Mouse (Mus musculus) neural tube, embryonic 11.5 days (tissue): ENCODE results near the gene Golga2. TPM values are rescaled to one million over a fixed set of nuclear protein-coding genes. Genes with fewer than 3 reads are reported as not detected.
"Not testable (repeated sequence)": the region's sequence is repeated elsewhere in the genome, so short reads cannot be mapped to it uniquely, and the experiment has no call there.

Source experiments
- ATAC-seq: fragments of 200-750 bp; cut with Nextera tagmentation; 2 replicates; pipeline ENCODE4 v1.8.0; 2017; ENCODE audit warnings: moderate number of reproducible peaks, mild to moderate bottlenecking, moderate TSS enrichment, moderate library complexity; ENCODE audit not compliant: insufficient read depth, low FRiP score, low TSS enrichment
- DNase-seq: peaks from one replicate; pipeline ENCODE4 v3.0.0-alpha.2; 2015; ENCODE audit warnings: low spot score
- H3K27ac ChIP-seq: fragments of 300-500 bp; sonication (generic); 2 replicates; pipeline ENCODE4 v1.5.1; 2014; ENCODE audit warnings: low read depth, mild to moderate bottlenecking, low read length
- H3K27me3 ChIP-seq: fragments of 300-500 bp; sonication (generic); 2 replicates; pipeline ENCODE4 v1.6.1; 2014; ENCODE audit warnings: mild to moderate bottlenecking, low read length, mixed read lengths; ENCODE audit not compliant: control insufficient read depth, insufficient read depth
- H3K36me3 ChIP-seq: fragments of 300-500 bp; sonication (generic); 2 replicates; pipeline ENCODE4 v1.6.1; 2014; ENCODE audit warnings: mild to moderate bottlenecking, low read length, moderate library complexity, mixed read lengths; ENCODE audit not compliant: control insufficient read depth, insufficient read depth
- H3K4me1 ChIP-seq: fragments of 300-500 bp; sonication (generic); 2 replicates; pipeline ENCODE4 v1.6.1; 2014; ENCODE audit warnings: low read length, mixed read lengths; ENCODE audit not compliant: control insufficient read depth, insufficient read depth
- H3K4me2 ChIP-seq: fragments of 300-500 bp; sonication (generic); 2 replicates; pipeline ENCODE4 v1.6.1; 2014; ENCODE audit warnings: low read depth, mild to moderate bottlenecking, moderate library complexity
- H3K4me3 ChIP-seq: fragments of 300-500 bp; sonication (generic); 2 replicates; pipeline ENCODE4 v1.5.1; 2014; ENCODE audit warnings: low read depth, low read length
- H3K9ac ChIP-seq: fragments of 300-500 bp; sonication (generic); 2 replicates; pipeline ENCODE4 v1.6.1; 2014; ENCODE audit warnings: mild to moderate bottlenecking, low read length
- H3K9me3 ChIP-seq: fragments of 300-500 bp; sonication (generic); 2 replicates; pipeline ENCODE4 v1.6.1; 2016; ENCODE audit warnings: low read length; ENCODE audit not compliant: control insufficient read depth
- WGBS: fragments of 180-500 bp; shearing (Covaris S2); extraction: QIAGEN DNeasy Blood & Tissue Kit; methylation state at CpG from one replicate; pipeline ENCODE4 v1.1.7; 2014; 5-methylcytosine and 5-hydroxymethylcytosine counted together
- polyA plus RNA-seq: library from polyadenylated mRNA; unstranded; fragments of >200 nt; fragmentation: Nextera tagmentation; extraction: Ambion mirVana; gene quantifications from 2 replicates; pipeline ENCODE4 v1.2.1, GENCODE M21; 2014

The Golga2 gene
- polyA plus RNA-seq, 1 experiment from 2014 or later, result 22.1 TPM

GRCm38 (mm10) chr2:32282727-32283126 lies 4.5 kb upstream of the Golga2 start:
- H3K4me1 ChIP-seq, result peaks cover 10% of the 10 kb centered on the region; the same call in 1 of the 2 replicates
- DNase-seq (peak; percentile 44), ATAC-seq (no peak)
- H3K36me3 ChIP-seq, result peaks cover 19% of the 10 kb centered on the region
- no peak overlapping the region for H3K4me3 ChIP-seq
- no peaks in the 10 kb centered on the region for H3K27me3 ChIP-seq
- WGBS, result 86% methylated on average over 1 of the region's 1 CpGs
- no peaks in the 10 kb centered on the region for H3K9me3 ChIP-seq
- no peak overlapping the region for H3K4me2 ChIP-seq
- no peak overlapping the region for H3K27ac ChIP-seq
- no peak overlapping the region for H3K9ac ChIP-seq

- DNase-seq (no peak), ATAC-seq (no peak)
- H3K9ac ChIP-seq, result no peak overlapping the region
- H3K4me3 ChIP-seq, result no peak overlapping the region
- no peaks in the 10 kb centered on the region for H3K27me3 ChIP-seq
- H3K4me1 ChIP-seq, result peaks cover 13% of the 10 kb centered on the region; the same call in 1 of the 2 replicates
- H3K27ac ChIP-seq, result no peak overlapping the region
- no peaks in the 10 kb centered on the region for H3K9me3 ChIP-seq
- peaks cover 17% of the 10 kb centered on the region for H3K36me3 ChIP-seq
- H3K4me2 ChIP-seq, result no peak overlapping the region
- 91% methylated on average over 3 of the region's 3 CpGs for WGBS
Measured at GRCm38 (mm10) chr2:32283986-32284385, 3.2 kb upstream of the Golga2 start.

DNA sequence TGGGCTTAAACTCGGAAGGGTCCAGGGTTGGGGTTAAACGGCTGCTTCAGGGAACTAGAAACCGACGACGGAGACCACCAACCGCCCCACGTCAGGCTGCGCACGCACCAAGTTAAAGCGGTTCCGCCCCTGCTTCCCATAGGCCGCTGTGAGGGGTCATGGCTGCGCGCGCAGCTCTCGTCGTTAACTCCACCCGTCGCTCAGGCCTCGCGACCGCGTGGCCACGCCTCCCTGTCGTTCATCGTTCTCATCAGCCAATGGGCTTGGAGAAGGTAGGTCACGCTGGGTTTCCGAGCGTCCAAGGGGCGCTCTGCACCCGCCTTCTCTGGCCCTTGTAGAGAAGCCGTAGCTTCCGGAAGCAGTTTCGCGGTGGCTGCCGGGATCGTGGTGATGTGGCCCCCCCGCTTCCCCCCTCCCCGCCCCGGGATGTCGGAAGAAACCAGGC lies 761 bp downstream of the Golga2 start, which contains the start of gene Swi5:
Gene Swi5, minus strand, starts transcription at position 153 of the 445 bp plus-strand sequence.
- Histone ChIP-seq H3K9ac (peak within 1 kb of the TSS; percentile 88), H3K36me3 (peaks cover 4% of the 10 kb centered on the region), H3K27me3 (no peaks in the 10 kb centered on the region), H3K9me3 (no peaks in the 10 kb centered on the region), H3K4me3 (peak within 1 kb of the TSS; percentile 92), H3K27ac (no peak within 1 kb of the TSS), H3K4me2 (peak within 1 kb of the TSS; percentile 94), H3K4me1 (peaks cover 18% of the 10 kb centered on the region; the same call in 1 of the 2 replicates)
- 0% methylated on average over 36 of the region's 41 CpGs for WGBS
- DNase-seq (peak; percentile 100), ATAC-seq (peak; percentile 99)

- H3K27ac ChIP-seq, result no peak overlapping the region
Measured at GRCm38 (mm10) chr2:32288371-32288931, 1.3 kb downstream of the Golga2 start.

GRCm38 (mm10) chr2:32289578-32289977 lies 2.4 kb downstream of the Golga2 start:
- H3K27ac ChIP-seq, result no peak overlapping the region
- H3K27me3 ChIP-seq, result no peaks in the 10 kb centered on the region
- peaks cover 4% of the 10 kb centered on the region for H3K36me3 ChIP-seq
- ATAC-seq, result no peak
- no peak overlapping the region for H3K4me2 ChIP-seq
- H3K9ac ChIP-seq, result no peak overlapping the region
- no peak overlapping the region for H3K4me3 ChIP-seq
- peaks cover 18% of the 10 kb centered on the region; the same call in 1 of the 2 replicates for H3K4me1 ChIP-seq
- DNase-seq, result no peak
- H3K9me3 ChIP-seq, result no peaks in the 10 kb centered on the region

More at GRCm38 (mm10) chr2:32288371-32288931, 1.3 kb downstream of the Golga2 start:
- Histone ChIP-seq H3K4me3 (peak overlapping the region; percentile 92), H3K9me3 (no peaks in the 10 kb centered on the region), H3K4me1 (peaks cover 18% of the 10 kb centered on the region; the same call in 1 of the 2 replicates), H3K27me3 (no peaks in the 10 kb centered on the region), H3K36me3 (peaks cover 4% of the 10 kb centered on the region), H3K9ac (peak overlapping the region; percentile 71), H3K4me2 (peak overlapping the region; percentile 50)
- DNase-seq, result no peak
- ATAC-seq, result peak; percentile 68
- 2% methylated on average over 29 of the region's 29 CpGs for WGBS

DNA sequence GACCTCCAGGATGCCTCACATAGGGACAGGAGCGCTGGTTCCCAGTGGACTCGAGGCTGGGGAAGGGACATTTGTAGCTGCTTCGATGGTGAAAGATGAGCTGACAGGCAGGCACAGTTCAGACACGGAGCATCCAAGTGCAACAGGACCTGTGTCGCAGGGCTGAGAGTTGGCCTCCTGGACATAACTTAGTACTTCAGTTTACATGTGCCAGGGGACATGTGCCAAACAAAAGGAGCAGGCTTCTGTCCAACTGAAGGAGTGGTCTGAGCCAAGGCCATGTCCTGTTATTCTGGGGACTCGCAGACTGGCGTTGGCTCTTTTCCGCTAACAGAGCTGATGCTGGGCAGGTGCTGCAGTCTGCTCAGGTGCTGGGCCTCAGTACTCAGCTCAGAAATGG lies 7.2 kb downstream of the Golga2 start:
- Histone ChIP-seq H3K4me1 (0 out of 2 replicates have a peak, but pooled peaks cover 1% of the 10 kb centered on the region), H3K9ac (no peak overlapping the region), H3K9me3 (no peaks in the 10 kb centered on the region), H3K27ac (no peak overlapping the region), H3K4me3 (no peak overlapping the region), H3K36me3 (peaks cover 8% of the 10 kb centered on the region), H3K27me3 (no peaks in the 10 kb centered on the region), H3K4me2 (no peak overlapping the region)
- no peak for DNase-seq
- 90% methylated on average over 8 of the region's 8 CpGs for WGBS
- ATAC-seq, result no peak

- Histone ChIP-seq H3K9me3 (no peaks in the 10 kb centered on the region), H3K27ac (no peak overlapping the region), H3K4me3 (no peak overlapping the region), H3K9ac (no peak overlapping the region), H3K4me2 (no peak overlapping the region), H3K4me1 (no peaks in the 10 kb centered on the region), H3K27me3 (no peaks in the 10 kb centered on the region), H3K36me3 (peaks cover 11% of the 10 kb centered on the region)
- ATAC-seq (no peak), DNase-seq (no peak)
- WGBS, result 87% methylated on average over 3 of the region's 3 CpGs
Measured at GRCm38 (mm10) chr2:32295285-32295684, 8.1 kb downstream of the Golga2 start.

- not testable (repeated sequence) for DNase-seq
- WGBS, result 100% methylated on average over 2 of the region's 2 CpGs
Measured at GRCm38 (mm10) chr2:32295842-32296241, 8.7 kb downstream of the Golga2 start.

GRCm38 (mm10) chr2:32299469-32299868 lies 12.3 kb downstream of the Golga2 start:
- Histone ChIP-seq H3K27me3 (no peaks in the 10 kb centered on the region), H3K4me2 (no peak overlapping the region), H3K4me1 (no peaks in the 10 kb centered on the region), H3K9me3 (no peaks in the 10 kb centered on the region), H3K9ac (no peak overlapping the region), H3K4me3 (no peak overlapping the region), H3K36me3 (peaks cover 20% of the 10 kb centered on the region), H3K27ac (no peak overlapping the region)
- DNase-seq (no peak), ATAC-seq (no peak)
- whole genome bisulfite sequencing, result 96% methylated on average over 4 of the region's 4 CpGs

More at GRCm38 (mm10) chr2:32295842-32296241, 8.7 kb downstream of the Golga2 start:
- H3K36me3 ChIP-seq, result peaks cover 11% of the 10 kb centered on the region
- not testable (repeated sequence) for H3K4me3 ChIP-seq, H3K27ac ChIP-seq, H3K9me3 ChIP-seq, H3K4me2 ChIP-seq, ATAC-seq, H3K9ac ChIP-seq, H3K4me1 ChIP-seq, H3K27me3 ChIP-seq
